Mouse (Mus musculus) limb, embryonic 13.5 days (tissue): ENCODE results near the gene Clip1. TPM values are rescaled to one million over a fixed set of nuclear protein-coding genes. Genes with fewer than 3 reads are reported as not detected.

Source experiments
- ATAC-seq: fragments of 200-750 bp; cut with Nextera tagmentation; 2 replicates; pipeline ENCODE4 v1.8.0; 2017; ENCODE audit warnings: low read depth, moderate number of reproducible peaks, moderate TSS enrichment; ENCODE audit not compliant: low FRiP score
- H3K27ac ChIP-seq: fragments of 300-500 bp; sonication (generic); 2 replicates; pipeline ENCODE4 v1.5.1; 2015; ENCODE audit warnings: inconsistent platforms, mild to moderate bottlenecking, moderate library complexity
- H3K27me3 ChIP-seq: fragments of 300-500 bp; sonication (generic); 2 replicates; pipeline ENCODE4 v1.6.1; 2015; ENCODE audit warnings: mild to moderate bottlenecking, inconsistent platforms
- H3K36me3 ChIP-seq: fragments of 300-500 bp; sonication (generic); 2 replicates; pipeline ENCODE4 v1.6.1; 2015; ENCODE audit warnings: inconsistent platforms, mild to moderate bottlenecking, moderate library complexity
- H3K4me1 ChIP-seq: fragments of 300-500 bp; sonication (generic); 2 replicates; pipeline ENCODE4 v1.6.1; 2015; ENCODE audit warnings: inconsistent platforms
- H3K4me2 ChIP-seq: fragments of 300-500 bp; sonication (generic); replicated peaks from 2 replicates; pipeline ENCODE4 v1.6.1; 2015; ENCODE audit warnings: inconsistent platforms, mild to moderate bottlenecking, moderate library complexity
- H3K4me3 ChIP-seq: fragments of 300-500 bp; sonication (generic); 2 replicates; pipeline ENCODE4 v1.5.1; 2015; ENCODE audit warnings: moderate library complexity, mild to moderate bottlenecking, inconsistent platforms
- H3K9ac ChIP-seq: fragments of 300-500 bp; sonication (generic); 2 replicates; pipeline ENCODE4 v1.6.1; 2015; ENCODE audit warnings: mild to moderate bottlenecking, inconsistent platforms
- H3K9me3 ChIP-seq: fragments of 300-500 bp; sonication (generic); 2 replicates; pipeline ENCODE4 v1.6.1; 2016; ENCODE audit warnings: inconsistent platforms
- WGBS: fragments of 180-500 bp; shearing (Covaris S2); methylation state at CpG from one replicate; pipeline ENCODE4 v1.1.7; 2015; 5-methylcytosine and 5-hydroxymethylcytosine counted together
- polyA plus RNA-seq: library from polyadenylated mRNA; unstranded; fragments of >200 nt; fragmentation: Nextera tagmentation; extraction: Ambion mirVana; gene quantifications from 2 replicates; pipeline ENCODE4 v1.2.1, GENCODE M21; 2015

The Clip1 gene
- polyA plus RNA-seq, 1 experiment from 2014 or later = 49.0 TPM

DNA sequence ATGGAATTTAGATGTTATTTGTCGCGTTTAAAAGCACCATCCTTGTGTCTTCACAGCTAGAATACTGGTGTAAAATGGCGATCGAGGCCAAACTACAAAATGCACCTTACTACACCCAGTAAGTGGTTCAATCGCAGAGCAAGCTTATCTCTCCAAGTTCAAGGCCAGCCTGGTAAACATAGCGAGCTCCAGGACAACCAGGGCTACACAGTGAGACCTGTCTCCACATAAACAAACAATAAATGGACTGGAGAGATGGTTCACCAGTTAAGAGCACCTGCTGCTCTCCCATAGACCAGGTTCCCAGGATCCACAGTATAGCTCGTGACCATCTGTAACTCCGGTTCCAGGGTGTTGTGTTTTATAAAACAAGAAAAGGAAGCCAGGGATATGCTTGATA lies 111.1 kb downstream of the Clip1 start:
- ATAC-seq = no peak
- peak overlapping the region; percentile 92 for H3K4me2 ChIP-seq
- H3K9me3 ChIP-seq = no peaks in the 10 kb centered on the region
- no peak overlapping the region for H3K9ac ChIP-seq
- H3K27ac ChIP-seq = no peak overlapping the region
- peak overlapping the region; percentile 96 for H3K4me3 ChIP-seq
- no peaks in the 10 kb centered on the region for H3K27me3 ChIP-seq
- H3K36me3 ChIP-seq = peaks cover 25% of the 10 kb centered on the region
- 62% methylated on average over 8 of the region's 8 CpGs for WGBS
- peaks cover 10% of the 10 kb centered on the region for H3K4me1 ChIP-seq

- H3K4me3 ChIP-seq = peak within 1 kb of the TSS; percentile 96
- H3K9ac ChIP-seq = peak within 1 kb of the TSS; percentile 82
These were observed 111.8 kb downstream of the Clip1 start, which contains the start of gene Vps33a for GRCm38 (mm10) chr5:123572357-123573186. Vps33a (minus strand) TSS chr5:123573038.

GRCm38 (mm10) chr5:123561128-123561527 lies 123.3 kb downstream of the Clip1 start:
- Histone ChIP-seq H3K4me2 (no peak overlapping the region), H3K27me3 (no peaks in the 10 kb centered on the region)
- 93% methylated on average over 11 of the region's 11 CpGs for WGBS

More at GRCm38 (mm10) chr5:123572357-123573186, 111.8 kb downstream of the Clip1 start, which contains the start of gene Vps33a:
- no peaks in the 10 kb centered on the region for H3K9me3 ChIP-seq
- under 1% methylated on average over 54 of the region's 54 CpGs for whole genome bisulfite sequencing
- H3K4me2 ChIP-seq = peak within 1 kb of the TSS; percentile 92
- peak within 1 kb of the TSS; percentile 52; the same call in 1 of the 2 replicates for H3K27ac ChIP-seq
- peak; percentile 89 for ATAC-seq
- H3K36me3 ChIP-seq = peaks cover 26% of the 10 kb centered on the region
- H3K4me1 ChIP-seq = peaks cover 10% of the 10 kb centered on the region
- H3K27me3 ChIP-seq = no peaks in the 10 kb centered on the region

DNA sequence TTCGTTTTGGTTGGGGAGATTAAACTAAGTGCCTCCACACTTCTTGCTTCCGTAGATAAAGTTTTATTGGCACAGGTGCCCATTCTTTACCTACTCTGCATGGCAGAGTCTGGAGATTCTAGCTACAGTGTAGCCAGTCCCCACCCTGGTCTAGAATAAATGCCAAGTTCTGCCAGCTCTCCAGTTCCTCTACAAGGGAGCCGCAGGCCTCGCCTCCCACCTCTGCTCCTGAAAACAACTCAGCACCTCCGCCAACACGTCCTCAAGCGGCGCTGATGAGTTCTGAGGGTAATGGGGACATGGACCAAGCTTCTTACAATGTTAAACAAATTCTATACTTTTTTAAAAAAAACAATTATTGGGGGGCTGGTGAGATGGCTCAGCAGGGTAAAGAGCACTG lies 124.8 kb downstream of the Clip1 start:
- 91% methylated on average over 8 of the region's 8 CpGs for WGBS
- Histone ChIP-seq H3K27ac (no peak overlapping the region), H3K9me3 (no peaks in the 10 kb centered on the region), H3K4me1 (no peaks in the 10 kb centered on the region), H3K36me3 (peaks cover 88% of the 10 kb centered on the region), H3K27me3 (no peaks in the 10 kb centered on the region), H3K9ac (no peak overlapping the region), H3K4me2 (no peak overlapping the region), H3K4me3 (no peak overlapping the region)
- no peak for ATAC-seq

More at GRCm38 (mm10) chr5:123561128-123561527, 123.3 kb downstream of the Clip1 start:
- no peak overlapping the region for H3K4me3 ChIP-seq
- no peaks in the 10 kb centered on the region for H3K4me1 ChIP-seq
- H3K36me3 ChIP-seq = peaks cover 92% of the 10 kb centered on the region
- no peak overlapping the region for H3K9ac ChIP-seq
- H3K9me3 ChIP-seq = no peaks in the 10 kb centered on the region
- no peak overlapping the region for H3K27ac ChIP-seq
- no peak for ATAC-seq

- no peaks in the 10 kb centered on the region for H3K27me3 ChIP-seq
- no peak overlapping the region for H3K4me2 ChIP-seq
- H3K9me3 ChIP-seq = no peaks in the 10 kb centered on the region
- WGBS = 58% methylated on average over 2 of the region's 2 CpGs
- no peak overlapping the region for H3K4me3 ChIP-seq
- H3K27ac ChIP-seq = no peak overlapping the region
- no peak overlapping the region for H3K9ac ChIP-seq
- peaks cover 63% of the 10 kb centered on the region for H3K36me3 ChIP-seq
- no peaks in the 10 kb centered on the region for H3K4me1 ChIP-seq
- no peak for ATAC-seq
These were observed 128.0 kb downstream of the Clip1 start for GRCm38 (mm10) chr5:123556451-123556850.

DNA sequence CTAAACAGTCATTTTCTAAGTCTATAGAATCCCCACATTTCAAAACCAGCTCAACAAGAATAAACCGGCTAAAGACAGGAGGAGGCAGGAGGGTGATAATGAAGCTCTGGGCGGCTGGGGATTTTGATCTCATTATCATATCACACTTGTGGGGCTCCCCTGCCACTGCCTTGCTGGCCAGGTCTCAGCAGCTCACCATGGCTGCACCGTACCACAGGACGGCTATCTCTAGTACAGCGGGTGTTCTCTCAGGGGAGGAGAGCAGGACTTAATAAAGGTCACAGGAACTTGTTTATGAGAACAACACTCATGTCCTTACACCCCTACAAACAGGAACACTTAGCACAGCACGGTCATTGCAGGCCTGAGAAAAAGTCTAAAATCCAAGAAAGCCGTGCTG lies 128.7 kb downstream of the Clip1 start:
- WGBS = 94% methylated on average over 7 of the region's 7 CpGs
- no peaks in the 10 kb centered on the region for H3K9me3 ChIP-seq
- no peak overlapping the region for H3K4me2 ChIP-seq
- no peak overlapping the region for H3K9ac ChIP-seq
- peaks cover 57% of the 10 kb centered on the region for H3K36me3 ChIP-seq
- H3K27ac ChIP-seq = no peak overlapping the region
- no peaks in the 10 kb centered on the region for H3K4me1 ChIP-seq
- no peak overlapping the region for H3K4me3 ChIP-seq
- ATAC-seq = no peak
- H3K27me3 ChIP-seq = no peaks in the 10 kb centered on the region

DNA sequence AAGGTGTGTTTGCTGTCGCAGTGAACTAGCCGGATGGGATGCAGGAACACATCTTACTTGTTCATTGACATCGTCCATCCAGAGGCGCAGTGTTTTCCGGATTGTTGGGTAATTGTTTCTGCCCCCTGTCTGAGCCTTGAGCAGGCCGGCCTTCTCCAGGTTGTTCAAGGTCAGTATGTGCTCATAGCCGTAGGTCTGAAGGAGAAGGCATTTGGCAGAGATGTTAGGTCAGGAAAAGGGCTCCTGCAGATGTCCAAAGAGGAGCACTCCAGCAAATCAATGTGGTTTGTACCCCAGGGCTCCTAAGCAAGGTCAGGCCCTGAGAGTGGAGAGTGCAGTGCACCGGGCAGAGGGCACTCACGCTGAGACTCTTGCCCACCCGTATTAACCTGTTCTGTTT lies 150.6 kb downstream of the Clip1 start:
- H3K36me3 ChIP-seq = peaks cover 87% of the 10 kb centered on the region
- no peak overlapping the region for H3K27ac ChIP-seq
- H3K9ac ChIP-seq = no peak overlapping the region
- H3K4me2 ChIP-seq = no peak overlapping the region
- H3K4me1 ChIP-seq = no peaks in the 10 kb centered on the region
- H3K4me3 ChIP-seq = no peak overlapping the region
- H3K27me3 ChIP-seq = no peaks in the 10 kb centered on the region
- WGBS = 93% methylated on average over 10 of the region's 10 CpGs
- no peak for ATAC-seq
- no peaks in the 10 kb centered on the region for H3K9me3 ChIP-seq

DNA sequence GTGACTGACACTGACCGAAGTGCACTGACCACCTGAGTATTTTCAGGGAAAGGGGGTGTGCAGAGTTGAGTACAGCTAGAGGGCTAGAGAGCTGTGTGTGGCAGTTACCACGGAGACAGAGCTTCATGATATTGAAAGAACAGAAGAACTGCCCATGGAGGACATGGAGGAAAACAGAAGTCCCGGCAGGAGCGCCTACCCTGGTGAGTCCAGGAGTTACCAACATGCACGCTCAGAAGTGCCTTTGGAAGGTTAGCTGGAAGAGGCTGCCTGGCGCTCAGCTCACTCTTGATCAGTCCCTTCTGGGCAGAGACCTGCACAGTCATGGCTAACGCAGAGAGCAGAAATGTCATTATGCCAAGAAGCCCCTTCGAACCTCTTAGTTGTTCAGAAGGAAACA lies 154.4 kb downstream of the Clip1 start:
- H3K4me2 ChIP-seq = no peak overlapping the region
- H3K9me3 ChIP-seq = no peaks in the 10 kb centered on the region
- no peak overlapping the region for H3K27ac ChIP-seq
- H3K4me3 ChIP-seq = no peak overlapping the region
- no peaks in the 10 kb centered on the region for H3K4me1 ChIP-seq
- WGBS = 88% methylated on average over 8 of the region's 8 CpGs
- peaks cover 73% of the 10 kb centered on the region for H3K36me3 ChIP-seq
- no peaks in the 10 kb centered on the region for H3K27me3 ChIP-seq
- no peak overlapping the region for H3K9ac ChIP-seq
- no peak for ATAC-seq

DNA sequence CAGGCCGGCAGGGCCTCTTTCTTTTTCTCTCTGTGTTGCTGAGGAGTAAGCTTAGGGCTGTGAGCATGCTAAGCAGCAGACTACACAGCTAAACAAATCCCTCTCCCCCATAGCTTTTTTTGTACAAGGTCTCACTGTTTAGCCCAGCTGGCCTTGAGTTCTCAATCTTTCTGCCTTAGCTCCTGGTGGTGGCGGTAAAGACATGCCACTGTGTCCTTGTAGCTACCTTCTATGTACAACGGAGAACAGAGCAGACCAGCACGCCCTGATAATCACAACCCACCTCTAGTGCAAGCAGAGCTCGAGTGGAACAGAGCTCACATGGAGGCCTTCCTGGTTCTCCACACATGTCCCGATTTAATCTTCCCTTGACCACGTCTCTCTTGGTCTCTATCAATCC lies 155.8 kb downstream of the Clip1 start:
- peaks cover 5% of the 10 kb centered on the region for H3K4me1 ChIP-seq
- H3K36me3 ChIP-seq = peaks cover 61% of the 10 kb centered on the region
- H3K27ac ChIP-seq = no peak overlapping the region
- WGBS = 83% methylated on average over 7 of the region's 7 CpGs
- H3K9me3 ChIP-seq = no peaks in the 10 kb centered on the region
- H3K4me3 ChIP-seq = no peak overlapping the region
- no peaks in the 10 kb centered on the region for H3K27me3 ChIP-seq
- ATAC-seq = no peak
- H3K9ac ChIP-seq = no peak overlapping the region
- H3K4me2 ChIP-seq = no peak overlapping the region

Other genes starting within 250 kb of the Clip1 start
- not detected in 2 replicates for gene Lrrc43, start 195.3 kb downstream of the Clip1 start, polyA plus RNA-seq
- gene Il31, start 195.1 kb downstream of the Clip1 start, polyA plus RNA-seq = not detected in 2 replicates
- gene B3gnt4, start 174.2 kb downstream of the Clip1 start, polyA plus RNA-seq = 0.50 and 1.4 TPM in 2 replicates
- 115 and 118 TPM in 2 replicates for gene Diablo, start 160.4 kb downstream of the Clip1 start, polyA plus RNA-seq
- gene Gm49027, start 159.1 kb downstream of the Clip1 start, polyA plus RNA-seq = 0.45 TPM in 1 of 2 replicates, not detected in the other
- 27.3 and 27.4 TPM in 2 replicates for gene Vps33a, start 111.6 kb downstream of the Clip1 start, polyA plus RNA-seq
- 89.6 and 93.4 TPM in 2 replicates for gene Zcchc8, start 36.5 kb upstream of the Clip1 start, polyA plus RNA-seq
- gene Rsrc2, start 64.8 kb upstream of the Clip1 start, polyA plus RNA-seq = 149 and 160 TPM in 2 replicates
- 32.0 and 34.4 TPM in 2 replicates for gene Kntc1, start 65.1 kb upstream of the Clip1 start, polyA plus RNA-seq
- gene Hcar2, start 180.9 kb upstream of the Clip1 start, polyA plus RNA-seq = 0.19 and 0.64 TPM in 2 replicates
- 0.17 and 0.24 TPM in 2 replicates for gene Hcar1, start 195.4 kb upstream of the Clip1 start, polyA plus RNA-seq
- gene Denr, start 222.6 kb upstream of the Clip1 start, polyA plus RNA-seq = 165 and 167 TPM in 2 replicates
- 4.1 and 5.5 TPM in 2 replicates for gene Gm43518, start 242.8 kb upstream of the Clip1 start, polyA plus RNA-seq
- 7.0 and 7.4 TPM in 2 replicates for gene Ccdc62, start 246.1 kb upstream of the Clip1 start, polyA plus RNA-seq